Mouse (Mus musculus): ENCODE measurements around the gene Sult2b1. TPM values are rescaled to one million over a fixed set of nuclear protein-coding genes. Genes with fewer than 3 reads are reported as not detected.
A peak's percentile ranks its signal among the peaks of the same experiment; 100 is the strongest.

The Sult2b1 gene
- polyA plus RNA-seq, 1 experiment from 2014 or later: 6.6 TPM

GRCm38 (mm10) chr7:45796950-45797349 is 12.5 kb upstream of the Sult2b1 start:
- Histone ChIP-seq H3K27me3 (replicated peaks; ENCODE audit: control insufficient read depth, insufficient read depth, low read length) (no peaks in the 10 kb centered on the region), H3K4me2 (ENCODE audit: low read length) (no peak overlapping the region), H3K4me1 (ENCODE audit: control insufficient read depth, insufficient read depth, low read depth, low read length) (peaks cover 20% of the 10 kb centered on the region), H3K36me3 (ENCODE audit: control insufficient read depth, insufficient read depth, low read length) (peaks cover 50% of the 10 kb centered on the region), H3K9me3 (ENCODE audit: control insufficient read depth, low read length) (no peaks in the 10 kb centered on the region), H3K4me3 (ENCODE audit: low read length) (no peak overlapping the region), H3K27ac (ENCODE audit: low read depth, low read length) (no peak overlapping the region), H3K9ac (ENCODE audit: low read depth, low read length) (peak overlapping the region; percentile 6; the same call in 1 of the 2 replicates)
- ATAC-seq: no peak
- WGBS: 50% methylated on average over 6 of the region's 6 CpGs

- no peak for ATAC-seq
- Histone ChIP-seq H3K4me3 (ENCODE audit: low read length) (no peak overlapping the region), H3K27me3 (replicated peaks; ENCODE audit: control insufficient read depth, insufficient read depth, low read length) (no peaks in the 10 kb centered on the region), H3K9me3 (ENCODE audit: control insufficient read depth, low read length) (no peaks in the 10 kb centered on the region), H3K4me1 (ENCODE audit: control insufficient read depth, insufficient read depth, low read depth, low read length) (peaks cover 18% of the 10 kb centered on the region), H3K9ac (ENCODE audit: low read depth, low read length) (no peak overlapping the region; the same call in 1 of the 2 replicates), H3K36me3 (ENCODE audit: control insufficient read depth, insufficient read depth, low read length) (peaks cover 58% of the 10 kb centered on the region), H3K27ac (ENCODE audit: low read depth, low read length) (no peak overlapping the region), H3K4me2 (ENCODE audit: low read length) (no peak overlapping the region)
- WGBS: 95% methylated on average over 29 of the region's 29 CpGs
Observed at GRCm38 (mm10) chr7:45794971-45795370, 10.5 kb upstream of the Sult2b1 start.

GRCm38 (mm10) chr7:45793969-45794585 is 9.6 kb upstream of the Sult2b1 start:
- Histone ChIP-seq H3K4me1 (ENCODE audit: control insufficient read depth, insufficient read depth, low read depth, low read length) (peaks cover 18% of the 10 kb centered on the region), H3K9me3 (ENCODE audit: control insufficient read depth, low read length) (no peaks in the 10 kb centered on the region), H3K27me3 (replicated peaks; ENCODE audit: control insufficient read depth, insufficient read depth, low read length) (no peaks in the 10 kb centered on the region), H3K27ac (ENCODE audit: low read depth, low read length) (no peak overlapping the region), H3K36me3 (ENCODE audit: control insufficient read depth, insufficient read depth, low read length) (peaks cover 67% of the 10 kb centered on the region), H3K4me2 (ENCODE audit: low read length) (no peak overlapping the region), H3K9ac (ENCODE audit: low read depth, low read length) (no peak overlapping the region), H3K4me3 (ENCODE audit: low read length) (no peak overlapping the region)
- WGBS: 90% methylated on average over 36 of the region's 44 CpGs
- ATAC-seq: no peak

GRCm38 (mm10) chr7:45793240-45793639 is 8.8 kb upstream of the Sult2b1 start:
- Histone ChIP-seq H3K27ac (ENCODE audit: low read depth, low read length) (no peak overlapping the region), H3K36me3 (ENCODE audit: control insufficient read depth, insufficient read depth, low read length) (peaks cover 72% of the 10 kb centered on the region), H3K4me3 (ENCODE audit: low read length) (no peak overlapping the region), H3K4me1 (ENCODE audit: control insufficient read depth, insufficient read depth, low read depth, low read length) (peaks cover 14% of the 10 kb centered on the region), H3K9ac (ENCODE audit: low read depth, low read length) (no peak overlapping the region), H3K4me2 (ENCODE audit: low read length) (no peak overlapping the region), H3K9me3 (ENCODE audit: control insufficient read depth, low read length) (no peaks in the 10 kb centered on the region), H3K27me3 (replicated peaks; ENCODE audit: control insufficient read depth, insufficient read depth, low read length) (no peaks in the 10 kb centered on the region)
- 84% methylated on average over 24 of the region's 24 CpGs for WGBS
- ATAC-seq: no peak

GRCm38 (mm10) chr7:45791756-45792490 is 7.5 kb upstream of the Sult2b1 start:
- H3K9me3 ChIP-seq (ENCODE audit: control insufficient read depth, low read length): no peaks in the 10 kb centered on the region
- no peak overlapping the region for H3K9ac ChIP-seq (ENCODE audit: low read depth, low read length)
- ATAC-seq: no peak
- no peaks in the 10 kb centered on the region for H3K27me3 ChIP-seq (replicated peaks; ENCODE audit: control insufficient read depth, insufficient read depth, low read length)
- peaks cover 78% of the 10 kb centered on the region for H3K36me3 ChIP-seq (ENCODE audit: control insufficient read depth, insufficient read depth, low read length)
- no peak overlapping the region for H3K4me2 ChIP-seq (ENCODE audit: low read length)
- WGBS: 77% methylated on average over 16 of the region's 17 CpGs
- H3K4me1 ChIP-seq (ENCODE audit: control insufficient read depth, insufficient read depth, low read depth, low read length): peaks cover 8% of the 10 kb centered on the region
- H3K27ac ChIP-seq (ENCODE audit: low read depth, low read length): no peak overlapping the region
- no peak overlapping the region for H3K4me3 ChIP-seq (ENCODE audit: low read length)

- Histone ChIP-seq H3K4me3 (ENCODE audit: low read length) (no peak overlapping the region), H3K27me3 (replicated peaks; ENCODE audit: control insufficient read depth, insufficient read depth, low read length) (no peaks in the 10 kb centered on the region), H3K36me3 (ENCODE audit: control insufficient read depth, insufficient read depth, low read length) (peaks cover 72% of the 10 kb centered on the region), H3K9ac (ENCODE audit: low read depth, low read length) (no peak overlapping the region; the same call in 1 of the 2 replicates), H3K4me1 (ENCODE audit: control insufficient read depth, insufficient read depth, low read depth, low read length) (peaks cover 14% of the 10 kb centered on the region), H3K27ac (ENCODE audit: low read depth, low read length) (no peak overlapping the region), H3K4me2 (ENCODE audit: low read length) (no peak overlapping the region), H3K9me3 (ENCODE audit: control insufficient read depth, low read length) (no peaks in the 10 kb centered on the region)
- 81% methylated on average over 6 of the region's 6 CpGs for WGBS
- ATAC-seq: no peak
Observed at GRCm38 (mm10) chr7:45790721-45791120, 6.3 kb upstream of the Sult2b1 start.

- Histone ChIP-seq H3K9me3 (ENCODE audit: control insufficient read depth, low read length) (no peaks in the 10 kb centered on the region), H3K4me1 (ENCODE audit: control insufficient read depth, insufficient read depth, low read depth, low read length) (peaks cover 14% of the 10 kb centered on the region), H3K9ac (ENCODE audit: low read depth, low read length) (no peak overlapping the region), H3K4me3 (ENCODE audit: low read length) (no peak overlapping the region), H3K4me2 (ENCODE audit: low read length) (peak overlapping the region; percentile 87), H3K27me3 (replicated peaks; ENCODE audit: control insufficient read depth, insufficient read depth, low read length) (no peaks in the 10 kb centered on the region), H3K27ac (ENCODE audit: low read depth, low read length) (no peak overlapping the region), H3K36me3 (ENCODE audit: control insufficient read depth, insufficient read depth, low read length) (peaks cover 46% of the 10 kb centered on the region)
- 90% methylated on average over 22 of the region's 22 CpGs for WGBS
- no peak for ATAC-seq
Observed at GRCm38 (mm10) chr7:45787642-45788041, 3.2 kb upstream of the Sult2b1 start.

- no peaks in the 10 kb centered on the region for H3K9me3 ChIP-seq (ENCODE audit: control insufficient read depth, low read length)
- peaks cover 39% of the 10 kb centered on the region for H3K36me3 ChIP-seq (ENCODE audit: control insufficient read depth, insufficient read depth, low read length)
- H3K27ac ChIP-seq (ENCODE audit: low read depth, low read length): peak overlapping the region; percentile 93
- H3K27me3 ChIP-seq (replicated peaks; ENCODE audit: control insufficient read depth, insufficient read depth, low read length): no peaks in the 10 kb centered on the region
- peak; percentile 37 for ATAC-seq
- 10% methylated on average over 17 of the region's 17 CpGs for WGBS
- H3K4me3 ChIP-seq (ENCODE audit: low read length): peak overlapping the region; percentile 91
- peak overlapping the region; percentile 94 for H3K9ac ChIP-seq (ENCODE audit: low read depth, low read length)
- peaks cover 14% of the 10 kb centered on the region for H3K4me1 ChIP-seq (ENCODE audit: control insufficient read depth, insufficient read depth, low read depth, low read length)
- peak overlapping the region; percentile 87 for H3K4me2 ChIP-seq (ENCODE audit: low read length)
Observed at GRCm38 (mm10) chr7:45786661-45787413, 2.4 kb upstream of the Sult2b1 start.

- Histone ChIP-seq H3K36me3 (ENCODE audit: control insufficient read depth, insufficient read depth, low read length) (peaks cover 34% of the 10 kb centered on the region), H3K4me3 (ENCODE audit: low read length) (peak overlapping the region; percentile 91), H3K27me3 (replicated peaks; ENCODE audit: control insufficient read depth, insufficient read depth, low read length) (no peaks in the 10 kb centered on the region), H3K9ac (ENCODE audit: low read depth, low read length) (peak overlapping the region; percentile 94), H3K4me2 (ENCODE audit: low read length) (peak overlapping the region; percentile 87), H3K4me1 (ENCODE audit: control insufficient read depth, insufficient read depth, low read depth, low read length) (peaks cover 14% of the 10 kb centered on the region), H3K9me3 (ENCODE audit: control insufficient read depth, low read length) (no peaks in the 10 kb centered on the region), H3K27ac (ENCODE audit: low read depth, low read length) (peak overlapping the region; percentile 93)
- under 1% methylated on average over 14 of the region's 14 CpGs for WGBS
- ATAC-seq: peak; percentile 40
Observed at GRCm38 (mm10) chr7:45786136-45786578, 1.7 kb upstream of the Sult2b1 start.

All from hindbrain, embryonic 16.5 days (tissue).